Mouse (Mus musculus) stomach, postnatal 0 days (tissue): ENCODE results near the gene Dazap1. TPM values are rescaled to one million over a fixed set of nuclear protein-coding genes. Genes with fewer than 3 reads are reported as not detected.
A peak's percentile ranks its signal among the peaks of the same experiment; 100 is the strongest.

Source experiments
- ATAC-seq: fragments of 200-750 bp; cut with Nextera tagmentation; 2 replicates; pipeline ENCODE4 v1.8.0; 2017; ENCODE audit not compliant: low FRiP score, low TSS enrichment
- DNase-seq: peaks from one replicate; pipeline ENCODE4 v3.0.0-alpha.2; 2016; ENCODE audit warnings: low spot score
- H3K27ac ChIP-seq: fragments of 300-500 bp; sonication (generic); replicated peaks from 2 replicates; pipeline ENCODE4 v1.5.1; 2014; ENCODE audit warnings: mild to moderate bottlenecking, control low read depth
- H3K27me3 ChIP-seq: fragments of 300-500 bp; sonication (generic); 2 replicates; pipeline ENCODE4 v1.6.1; 2014; ENCODE audit warnings: low read length; ENCODE audit not compliant: control insufficient read depth, insufficient read depth
- H3K36me3 ChIP-seq: fragments of 300-500 bp; sonication (generic); 2 replicates; pipeline ENCODE4 v1.6.1; 2014; ENCODE audit warnings: low read length, mixed read lengths; ENCODE audit not compliant: control insufficient read depth, insufficient read depth
- H3K4me1 ChIP-seq: fragments of 300-500 bp; sonication (generic); replicated peaks from 2 replicates; pipeline ENCODE4 v1.6.1; 2014; ENCODE audit warnings: antibody characterized with exemption; ENCODE audit not compliant: control insufficient read depth, insufficient read depth
- H3K4me2 ChIP-seq: fragments of 300-500 bp; sonication (generic); replicated peaks from 2 replicates; pipeline ENCODE4 v1.6.1; 2014; ENCODE audit warnings: low read depth, mild to moderate bottlenecking, control low read depth, moderate library complexity
- H3K4me3 ChIP-seq: fragments of 300-500 bp; sonication (generic); 2 replicates; pipeline ENCODE4 v1.5.1; 2014; ENCODE audit warnings: low read depth, low read length, control low read depth
- H3K9ac ChIP-seq: fragments of 300-500 bp; sonication (generic); 2 replicates; pipeline ENCODE4 v1.6.1; 2014; ENCODE audit warnings: mild to moderate bottlenecking, low read length, control low read depth, mixed read lengths
- H3K9me3 ChIP-seq: fragments of 300-500 bp; sonication (generic); 2 replicates; pipeline ENCODE4 v1.6.1; 2016; ENCODE audit warnings: low read length; ENCODE audit not compliant: control insufficient read depth
- CTCF ChIP-seq: IDR thresholded peaks from 2 replicates; pipeline ENCODE4 v1.5.1; 2016; ENCODE audit warnings: antibody characterized with exemption, low read depth, mild to moderate bottlenecking, moderate library complexity
- EP300 ChIP-seq: optimal IDR thresholded peaks from 2 replicates; pipeline ENCODE3; 2016; ENCODE audit warnings: antibody characterized with exemption
- WGBS: fragments of 180-500 bp; shearing (Covaris S2); extraction: QIAGEN DNeasy Blood & Tissue Kit; methylation state at CpG from one replicate; pipeline ENCODE4 v1.1.7; 2014; 5-methylcytosine and 5-hydroxymethylcytosine counted together
- polyA plus RNA-seq: library from polyadenylated mRNA; unstranded; fragments of >200 nt; fragmentation: Nextera tagmentation; extraction: Ambion mirVana; gene quantifications from 2 replicates; pipeline ENCODE4 v1.2.1, GENCODE M21; 2015

Dazap1 gene
- polyA plus RNA-seq, 1 experiment from 2014 or later: 27.4 TPM

DNA sequence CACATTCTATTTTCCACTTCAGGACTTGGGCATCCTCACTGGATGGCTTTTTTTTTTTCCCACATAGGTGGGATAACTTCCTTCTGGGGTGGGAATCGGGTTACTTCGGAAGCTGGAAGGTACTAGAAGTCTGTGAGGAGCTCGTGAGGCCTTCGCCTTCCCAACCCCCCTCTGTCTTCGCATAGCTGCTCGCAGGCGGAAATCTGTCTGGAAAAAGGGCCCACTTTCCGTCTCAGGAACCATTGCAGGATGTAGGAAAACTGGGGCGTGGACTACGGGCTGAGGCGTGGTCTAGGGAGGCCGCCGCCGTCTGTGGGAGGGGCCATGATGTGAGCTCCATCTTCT, 35.2 kb upstream of the Dazap1 start:
- peak overlapping the region; percentile 57 for H3K9ac ChIP-seq
- TF ChIP-seq CTCF (no peak), EP300 (no peak)
- no peaks in the 10 kb centered on the region for H3K27me3 ChIP-seq
- peaks cover 7% of the 10 kb centered on the region for H3K4me1 ChIP-seq
- DNase-seq (no peak), ATAC-seq (no peak)
- H3K4me3 ChIP-seq: peak overlapping the region; percentile 78
- H3K27ac ChIP-seq: peak overlapping the region; percentile 89
- no peaks in the 10 kb centered on the region for H3K9me3 ChIP-seq
- H3K4me2 ChIP-seq: peak overlapping the region; percentile 86
- peaks cover 10% of the 10 kb centered on the region for H3K36me3 ChIP-seq
- WGBS: under 1% methylated on average over 14 of the region's 14 CpGs

- peak; percentile 86 for TF ChIP-seq CTCF
- TF ChIP-seq EP300: no peak
- H3K9ac ChIP-seq: peak within 1 kb of the TSS; percentile 88
- H3K4me2 ChIP-seq: peak within 1 kb of the TSS; percentile 86
- H3K27me3 ChIP-seq: no peaks in the 10 kb centered on the region
- H3K4me1 ChIP-seq: peaks cover 7% of the 10 kb centered on the region
- H3K27ac ChIP-seq: peak within 1 kb of the TSS; percentile 91
- H3K36me3 ChIP-seq: peaks cover 12% of the 10 kb centered on the region
- H3K4me3 ChIP-seq: peak within 1 kb of the TSS; percentile 78
- DNase-seq: peak; percentile 100
- peak; percentile 100 for ATAC-seq
- under 1% methylated on average over 67 of the region's 75 CpGs for WGBS
- no peaks in the 10 kb centered on the region for H3K9me3 ChIP-seq
These were observed 34.7 kb upstream of the Dazap1 start, which contains the start of gene Mum1 for GRCm38 (mm10) chr10:80226416-80227165. Gene Mum1, plus strand, starts transcription at chr10:80226434.

GRCm38 (mm10) chr10:80227166-80227539, 34.1 kb upstream of the Dazap1 start:
- TF ChIP-seq EP300: no peak
- no peak for TF ChIP-seq CTCF
- no peaks in the 10 kb centered on the region for H3K9me3 ChIP-seq
- peak overlapping the region; percentile 78 for H3K4me3 ChIP-seq
- WGBS: 5% methylated on average over 10 of the region's 10 CpGs
- H3K9ac ChIP-seq: peak overlapping the region; percentile 88
- H3K4me1 ChIP-seq: peaks cover 7% of the 10 kb centered on the region
- no peaks in the 10 kb centered on the region for H3K27me3 ChIP-seq
- H3K27ac ChIP-seq: peak overlapping the region; percentile 91
- ATAC-seq (no peak), DNase-seq (no peak)
- peak overlapping the region; percentile 86 for H3K4me2 ChIP-seq
- peaks cover 15% of the 10 kb centered on the region for H3K36me3 ChIP-seq

DNA sequence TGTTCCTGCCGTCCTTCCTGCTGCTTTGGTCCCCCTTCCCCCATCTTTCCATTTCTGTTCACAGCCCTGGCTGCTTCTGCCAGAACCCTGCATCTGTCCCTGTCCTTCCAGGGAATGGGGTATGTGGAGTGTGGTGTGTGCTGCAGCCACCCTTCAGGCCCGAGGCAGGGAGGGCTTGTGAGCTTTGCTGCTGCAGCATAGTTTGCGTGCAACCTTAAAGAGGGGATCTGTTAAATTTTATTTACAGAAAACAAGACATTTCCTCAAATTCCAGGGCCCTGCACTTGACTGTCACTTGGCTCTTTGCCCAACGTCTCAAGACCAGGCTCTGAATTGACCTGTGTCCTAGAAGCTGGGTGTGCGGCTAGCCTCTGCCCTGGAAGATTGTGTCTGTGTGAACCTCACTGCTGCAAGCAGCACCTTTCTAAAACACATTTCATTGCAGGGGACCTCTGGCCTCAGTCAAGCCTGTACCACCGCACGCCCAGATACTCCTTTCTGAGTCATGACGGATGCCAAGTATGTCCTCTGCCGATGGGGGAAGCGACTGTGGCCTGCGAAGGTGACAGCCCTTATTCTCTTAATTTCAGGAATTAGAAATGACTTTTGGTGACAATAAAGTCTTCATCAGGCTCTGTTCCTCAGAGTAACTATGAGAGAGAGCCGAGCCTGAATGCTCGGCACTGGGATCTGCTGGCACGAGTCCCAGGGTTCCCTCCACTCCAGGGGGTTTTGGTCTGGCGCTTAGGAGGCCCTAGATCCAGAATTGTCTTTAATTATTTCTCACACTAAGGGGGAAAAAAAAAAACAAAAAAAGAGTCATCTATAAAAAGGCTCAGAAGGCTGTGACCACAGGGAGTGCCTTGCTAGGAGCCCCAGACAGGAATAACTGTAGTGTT, 33.2 kb upstream of the Dazap1 start:
- Histone ChIP-seq H3K9me3 (no peaks in the 10 kb centered on the region), H3K4me1 (peaks cover 7% of the 10 kb centered on the region), H3K4me3 (peak overlapping the region; percentile 78; the same call in 1 of the 2 replicates), H3K9ac (peak overlapping the region; percentile 18; the same call in 1 of the 2 replicates), H3K27me3 (no peaks in the 10 kb centered on the region), H3K27ac (no peak overlapping the region), H3K36me3 (peaks cover 23% of the 10 kb centered on the region), H3K4me2 (peak overlapping the region; percentile 86)
- 39% methylated on average over 15 of the region's 15 CpGs for WGBS
- ATAC-seq: no peak
- DNase-seq: no peak
- TF ChIP-seq CTCF (no peak), EP300 (no peak)

DNA sequence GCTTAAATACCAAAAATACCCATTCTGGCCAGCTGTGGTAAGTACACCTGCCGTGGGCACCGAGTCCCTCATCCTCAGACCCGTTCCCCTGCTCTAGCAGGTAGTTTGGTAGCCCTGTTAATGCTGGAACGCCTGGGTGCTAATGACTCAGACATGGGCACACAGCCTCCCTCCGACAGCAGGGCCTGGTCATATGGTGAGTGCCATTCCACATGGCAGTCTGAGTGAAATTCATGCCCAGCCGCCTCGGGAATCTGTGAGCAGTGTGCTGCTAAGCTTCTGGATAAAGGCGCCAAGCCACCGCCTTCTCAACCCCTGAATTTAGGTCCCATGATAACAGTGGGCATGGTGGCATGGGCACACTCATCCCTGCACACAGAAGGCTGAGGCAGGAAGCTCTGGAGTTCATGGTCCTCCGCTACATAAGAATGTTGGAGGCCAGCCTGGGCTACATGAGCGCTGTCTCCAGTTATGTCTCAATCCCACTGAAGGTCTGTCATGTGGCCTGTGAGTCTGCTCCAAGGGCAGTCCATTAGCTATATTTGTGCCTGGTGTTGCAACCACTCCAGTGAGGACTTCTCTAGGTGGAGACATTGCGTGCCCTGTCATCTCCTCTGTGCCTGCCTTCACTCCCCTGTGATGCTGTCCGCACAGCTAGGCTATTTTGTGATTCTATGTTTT, 25.0 kb upstream of the Dazap1 start:
- TF ChIP-seq CTCF (no peak), EP300 (no peak)
- Histone ChIP-seq H3K27ac (no peak overlapping the region), H3K4me1 (no peaks in the 10 kb centered on the region), H3K4me2 (no peak overlapping the region), H3K36me3 (peaks cover 55% of the 10 kb centered on the region), H3K27me3 (no peaks in the 10 kb centered on the region), H3K4me3 (no peak overlapping the region), H3K9me3 (no peaks in the 10 kb centered on the region), H3K9ac (no peak overlapping the region)
- 96% methylated on average over 13 of the region's 13 CpGs for WGBS
- DNase-seq: no peak
- ATAC-seq: no peak
